Mouse (Mus musculus) T-cell, adult 2 months (primary cell): ENCODE measurements at regions not wholly inside any gene's neighbourhood (a gene's known extent, or its start where the extent isn't known, plus 50 kb on each side); places are given as distances from the start of the nearest gene placed in this dataset.

ENCODE experiments used
- DNase-seq: peaks from one replicate; pipeline ENCODE4 v3.0.0; 2022; ENCODE audit warnings: low spot score

DNA sequence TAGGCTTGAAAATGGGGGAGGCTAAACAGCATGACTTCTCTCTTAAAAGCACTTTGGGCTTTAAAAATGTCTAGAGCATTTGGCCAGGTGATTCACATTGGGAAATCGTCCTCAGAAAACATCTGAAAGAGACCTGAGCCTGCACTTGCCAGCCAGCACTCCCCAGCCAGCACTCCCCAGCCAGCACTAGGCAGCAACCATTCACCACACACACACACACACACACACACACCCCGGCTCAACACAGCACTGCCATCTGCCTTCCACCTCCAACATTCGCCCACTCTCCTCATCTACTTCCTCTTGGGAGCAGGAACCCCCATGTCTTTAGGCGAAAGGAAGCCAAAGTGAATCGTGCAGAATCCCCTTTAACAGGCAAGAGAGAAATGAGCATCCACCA, 85.4 kb downstream of the Atp23 start:
- no peak for DNase-seq

DNA sequence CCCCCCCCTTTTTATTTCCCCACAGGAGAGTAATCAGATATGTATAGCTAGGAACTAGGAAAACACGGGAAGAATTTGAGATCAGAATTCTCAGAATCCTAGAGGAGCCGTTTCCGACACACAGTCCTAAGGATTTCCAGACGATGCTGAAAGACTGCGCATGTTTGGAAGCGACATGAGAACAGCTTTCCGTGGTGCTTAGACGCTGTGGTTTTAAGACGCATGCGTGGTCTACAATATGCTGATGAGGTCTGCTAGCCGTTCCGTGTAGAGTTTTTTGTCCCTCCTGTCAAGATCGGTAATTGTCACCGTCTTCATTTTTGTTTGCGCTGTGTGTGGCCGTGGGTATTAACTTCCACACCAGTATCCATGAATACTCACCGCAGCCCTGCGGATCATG, 86.2 kb downstream of the Atp23 start:
- no peak for DNase-seq

GRCm38 (mm10) chr10:126813051-126813593, 88.0 kb downstream of the Atp23 start:
- no peak for DNase-seq

- DNase-seq, result no peak
Observed at GRCm38 (mm10) chr10:126812243-126812755, 88.9 kb downstream of the Atp23 start.

DNA sequence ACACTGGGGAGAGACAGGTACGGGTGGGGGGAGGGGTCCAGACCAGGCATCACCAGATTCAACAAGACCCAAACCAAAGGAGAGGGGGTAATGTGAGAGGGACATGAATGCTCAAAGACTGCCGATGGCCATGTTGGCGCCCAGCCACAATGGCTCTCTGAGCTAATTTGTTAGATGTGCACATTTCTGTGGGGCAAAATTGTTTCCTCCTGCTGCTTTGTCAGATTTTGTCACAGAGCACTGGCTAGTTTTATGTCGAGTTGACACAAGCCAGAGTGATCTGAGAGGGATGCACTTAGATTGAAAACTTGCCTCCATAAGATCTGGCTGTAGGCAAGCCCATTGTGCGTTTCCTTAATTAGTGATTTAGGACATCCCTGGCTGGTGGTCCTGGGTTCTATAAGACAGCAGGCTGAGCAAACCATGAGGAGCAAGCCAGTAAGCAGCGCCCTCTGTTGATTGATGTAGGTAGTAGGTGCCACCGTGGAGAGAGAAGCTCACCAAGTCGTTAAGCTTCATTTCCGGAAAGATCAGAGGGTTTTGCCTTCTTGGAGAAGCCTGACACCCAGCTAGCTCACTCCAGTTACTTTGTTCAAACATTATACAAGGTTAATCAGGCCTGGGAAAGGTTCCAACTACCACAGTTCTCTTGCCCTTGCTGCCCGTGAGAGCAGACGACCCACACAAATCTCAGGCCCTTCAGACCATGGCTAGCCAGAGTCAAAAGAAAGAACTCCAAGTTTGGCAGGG, 90.6 kb downstream of the Atp23 start:
- no peak for DNase-seq

GRCm38 (mm10) chr10:126809587-126809986, 91.6 kb downstream of the Atp23 start:
- DNase-seq, result no peak

DNA sequence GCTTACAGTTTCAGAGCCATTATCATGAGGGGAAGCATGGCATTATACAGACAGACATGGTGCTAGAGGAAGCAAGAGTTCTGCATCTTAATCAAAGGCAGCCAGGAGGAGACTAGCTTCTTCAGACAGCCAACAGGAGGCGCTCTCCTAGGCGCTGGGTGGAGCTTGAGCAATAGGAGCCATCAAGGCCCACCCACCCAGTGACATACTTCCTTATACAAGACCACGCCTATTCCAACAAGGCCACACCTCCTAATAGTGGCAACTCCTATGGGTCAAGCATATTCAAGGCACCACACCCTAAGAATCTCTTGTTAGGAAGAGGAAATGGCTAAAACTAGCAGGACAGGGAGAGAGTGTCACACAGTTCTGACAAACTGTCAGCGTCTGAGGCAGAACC, 94.3 kb downstream of the Atp23 start:
- no peak for DNase-seq

GRCm38 (mm10) chr10:126802732-126803131, 98.4 kb downstream of the Atp23 start:
- DNase-seq, result no peak

DNA sequence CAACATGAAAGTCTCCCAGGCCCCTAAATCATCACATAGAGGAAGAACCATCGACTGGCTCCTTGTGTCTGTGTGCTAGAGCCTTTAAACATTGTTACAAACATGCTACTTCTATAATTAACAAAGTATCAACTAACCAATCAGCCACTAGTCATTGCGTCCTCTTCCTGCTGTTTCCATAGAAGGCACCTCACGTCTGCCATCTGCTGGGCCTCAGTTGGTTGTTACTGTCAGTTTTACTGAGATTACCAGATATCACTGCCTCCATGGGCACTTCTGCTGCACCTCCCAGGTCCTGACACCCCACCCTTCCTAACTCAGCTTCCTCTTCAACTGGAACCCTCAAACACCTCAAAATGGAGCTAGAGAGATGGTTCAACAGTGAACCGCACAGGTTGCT, 101.8 kb downstream of the Atp23 start:
- no peak for DNase-seq

DNA sequence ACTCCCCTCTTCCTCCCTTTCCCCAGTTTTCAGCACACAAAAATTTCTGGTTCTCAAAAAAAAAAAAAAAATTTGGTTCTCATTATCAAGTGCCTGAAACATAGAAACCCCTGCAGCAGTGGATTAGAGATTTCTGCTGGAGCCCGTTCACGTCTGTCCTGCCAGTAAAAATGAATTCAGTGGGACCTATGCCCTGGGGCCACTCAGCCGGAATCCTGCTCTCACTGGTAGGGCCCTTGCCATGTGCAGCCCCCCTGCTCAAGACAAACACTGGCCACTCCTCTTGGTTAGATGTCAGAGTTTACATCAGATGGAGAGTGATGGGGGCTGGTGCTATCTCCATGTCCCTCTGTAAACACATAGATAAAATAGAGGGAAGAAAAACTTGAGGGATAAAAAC, 108.0 kb downstream of the Atp23 start:
- DNase-seq, result no peak

GRCm38 (mm10) chr10:126792371-126792835, 108.8 kb downstream of the Atp23 start:
- DNase-seq, result no peak

DNA sequence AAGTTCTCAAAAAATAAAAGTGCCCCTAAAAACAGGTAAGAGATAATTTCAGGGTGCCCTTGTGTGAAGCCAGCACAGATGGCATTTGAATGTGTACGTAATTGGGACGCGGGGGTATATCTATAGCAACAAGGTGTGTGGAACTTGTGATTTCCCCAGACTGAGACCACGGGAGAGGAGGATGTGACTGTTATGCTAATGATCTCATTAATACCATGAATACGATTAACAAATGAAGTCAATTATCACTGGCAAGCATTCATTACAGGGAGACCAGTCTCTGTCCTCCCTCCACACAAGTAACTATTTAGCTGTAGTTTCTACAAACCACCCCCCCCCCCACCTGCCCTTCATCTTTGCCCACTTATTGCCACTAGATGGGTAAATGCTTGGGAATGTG, 112.9 kb downstream of the Atp23 start:
- DNase-seq, result no peak

DNA sequence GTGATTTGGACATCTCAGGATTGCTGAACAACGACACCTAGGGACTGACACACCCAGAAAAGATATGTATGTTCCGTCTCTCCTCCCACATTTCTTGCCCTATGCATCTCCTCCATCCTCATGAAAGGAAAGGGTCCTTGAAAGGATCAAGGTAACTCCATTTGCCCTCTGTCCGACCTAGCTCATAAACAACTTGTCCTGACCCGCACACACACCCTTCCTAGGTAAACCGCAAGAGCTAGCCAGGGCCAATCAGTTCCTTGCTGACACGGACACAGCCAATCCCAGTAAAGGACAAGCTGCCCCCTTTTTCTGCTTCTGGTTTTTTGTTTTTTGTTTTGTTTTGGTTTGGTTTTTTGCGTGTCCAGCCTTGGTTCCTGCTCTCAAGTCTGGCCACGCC, 118.0 kb downstream of the Atp23 start:
- no peak for DNase-seq

GRCm38 (mm10) chr10:126776603-126777002, 124.6 kb downstream of the Atp23 start:
- DNase-seq, result no peak

GRCm38 (mm10) chr10:126775946-126776345, 125.2 kb downstream of the Atp23 start:
- DNase-seq, result no peak

DNA sequence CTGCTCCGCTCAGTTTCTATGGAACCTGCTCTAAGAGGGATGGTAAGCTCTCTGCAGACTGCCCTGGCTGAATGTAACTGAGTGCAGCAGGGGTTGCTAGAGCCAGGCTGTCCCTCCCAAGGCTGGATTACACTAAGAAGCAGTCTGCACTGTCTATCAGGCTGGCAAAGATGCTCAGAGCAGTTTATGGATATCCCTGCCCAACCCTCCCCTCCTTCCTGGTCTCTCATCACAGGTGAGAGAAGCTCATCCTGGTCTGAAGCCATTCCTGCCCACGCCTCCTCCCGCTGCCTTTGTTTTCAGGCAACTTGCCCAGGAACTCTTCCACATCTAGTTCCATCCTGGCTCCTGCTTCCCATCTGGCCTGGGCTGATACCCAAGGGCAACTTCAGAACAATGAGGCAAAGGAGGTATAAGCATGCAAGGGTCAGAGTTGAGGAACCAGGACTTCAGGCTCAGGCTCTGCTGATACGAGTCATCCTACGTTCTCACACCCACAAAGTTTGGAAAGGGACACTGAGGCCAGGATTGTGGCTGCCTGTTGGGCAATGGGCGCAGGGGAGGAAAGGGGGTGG, 130.6 kb downstream of the Atp23 start:
- no peak for DNase-seq

- no peak for DNase-seq
Observed at GRCm38 (mm10) chr10:126765648-126766047, 135.5 kb downstream of the Atp23 start.

DNA sequence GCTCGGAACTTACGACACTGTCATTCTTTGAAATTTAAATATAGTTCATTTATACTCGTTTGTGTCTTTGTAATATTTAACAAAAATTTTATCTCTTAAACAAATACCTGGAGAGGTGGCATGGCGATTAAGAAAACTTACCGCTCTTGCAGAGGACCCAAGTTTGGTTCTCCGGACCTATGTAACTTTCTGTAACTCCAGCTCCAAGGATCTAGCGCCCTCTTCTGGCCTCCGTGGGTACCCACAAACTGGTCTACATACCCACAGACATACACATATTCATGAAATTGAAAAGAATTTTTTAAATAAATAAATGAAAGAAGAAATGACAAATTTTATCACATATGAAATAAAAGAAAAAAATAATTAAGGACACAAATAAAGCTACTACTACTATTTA, 136.4 kb downstream of the Atp23 start:
- no peak for DNase-seq

DNA sequence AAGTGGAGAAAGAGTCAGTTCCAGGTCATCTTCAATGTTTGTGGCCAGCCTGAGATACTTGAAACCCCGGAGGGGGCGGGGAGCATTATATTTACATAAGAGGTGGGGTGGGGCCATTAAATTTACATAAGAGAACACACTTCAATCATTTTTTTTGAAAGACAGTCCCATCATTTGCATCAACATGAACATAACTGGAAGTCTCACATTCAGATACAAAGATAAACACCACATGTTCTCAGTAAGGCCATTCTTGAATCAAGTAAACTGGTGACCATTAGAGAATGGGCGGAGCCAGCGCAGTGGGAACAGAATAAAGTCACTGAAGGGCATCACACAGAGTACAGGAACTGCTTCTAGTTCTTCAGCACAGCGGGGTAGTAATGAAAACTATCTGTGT, 137.2 kb downstream of the Atp23 start:
- DNase-seq, result no peak

- DNase-seq, result no peak
Observed at GRCm38 (mm10) chr10:126758682-126759081, 142.5 kb downstream of the Atp23 start.

DNA sequence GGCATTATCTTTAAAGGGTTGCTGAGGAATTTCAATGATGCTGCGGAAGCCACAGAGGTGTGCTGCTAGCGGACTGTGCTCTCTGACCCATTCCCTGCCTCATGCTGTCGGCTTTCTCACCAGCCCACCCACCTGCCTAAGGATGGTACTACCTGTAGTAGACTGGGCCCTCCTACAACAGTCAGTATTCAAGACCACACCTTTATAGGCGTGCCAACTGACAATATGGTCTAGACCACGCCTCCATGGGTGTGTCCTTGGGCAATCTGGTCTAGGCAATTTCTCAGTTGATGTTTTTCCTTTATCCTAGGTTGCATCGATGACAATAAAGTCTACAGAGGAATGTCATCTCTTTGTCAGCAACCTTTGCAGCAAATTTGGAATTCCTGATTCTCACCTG, 148.0 kb downstream of the Atp23 start:
- DNase-seq, result no peak

- DNase-seq, result no peak
Observed at GRCm38 (mm10) chr10:126752699-126753098, 148.5 kb downstream of the Atp23 start.

DNA sequence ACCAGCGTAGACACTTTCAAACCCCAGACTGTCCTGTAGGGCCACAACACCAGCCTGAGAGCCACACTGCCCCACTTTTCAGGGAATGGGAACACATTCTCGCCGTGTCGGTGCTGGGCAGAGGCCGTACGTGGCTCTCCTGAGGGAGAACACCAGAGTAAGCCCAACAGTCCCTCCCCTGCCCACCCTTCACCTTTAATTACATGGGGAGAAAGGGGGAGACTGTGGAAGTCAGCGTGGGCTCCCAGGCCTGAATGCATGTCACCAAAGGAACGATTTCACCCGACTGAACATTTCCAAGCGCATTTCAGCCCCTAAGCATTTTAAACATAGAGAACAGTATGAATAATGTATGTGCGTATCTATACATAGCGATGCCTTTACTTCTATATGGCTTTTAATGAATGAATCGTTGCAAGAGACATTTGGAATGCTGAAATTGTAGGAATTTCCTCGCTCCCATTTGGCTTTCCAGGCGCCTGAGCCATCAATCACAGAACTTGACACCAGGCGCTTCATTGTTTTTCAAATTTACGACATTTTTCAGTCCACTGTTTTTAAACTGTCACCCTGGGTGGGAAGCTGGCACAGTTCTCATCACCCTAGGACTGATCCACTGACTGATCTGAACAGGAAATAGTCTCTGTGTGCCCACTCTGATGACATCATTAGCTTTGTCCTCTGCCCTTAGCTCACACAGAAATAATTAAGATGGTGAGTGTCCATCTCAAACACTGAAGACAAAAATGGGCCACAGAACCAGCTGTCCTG, 152.3 kb downstream of the Atp23 start:
- no peak for DNase-seq
